Mouse (Mus musculus) CH12.LX (cell line): ENCODE measurements at regions not wholly inside any gene's neighbourhood (a gene's known extent, or its start where the extent isn't known, plus 50 kb on each side); places are given as distances from the start of the nearest gene placed in this dataset.

Experiments used
- DNase-seq: peaks from one replicate; pipeline ENCODE4 v3.0.0-alpha.2; 2013; ENCODE audit errors: extremely low read depth
- H3K27ac ChIP-seq: 2 replicates; pipeline ENCODE4 v1.5.1; 2012; ENCODE audit warnings: low read depth, mild to moderate bottlenecking, control low read depth, moderate library complexity; ENCODE audit not compliant: insufficient read depth
- H3K27me3 ChIP-seq: replicated peaks from 2 replicates; pipeline ENCODE3; 2012; ENCODE audit warnings: inconsistent platforms
- H3K36me3 ChIP-seq, 2 experiments: replicated peaks in 1 of 2; 2 replicates each; pipeline versions ENCODE3 to v1.6.1; 2012; ENCODE audit warnings: inconsistent platforms in 1 of 2, low read length in 1 of 2, mild to moderate bottlenecking in 1 of 2, mixed read lengths in 1 of 2, moderate library complexity in 1 of 2; ENCODE audit not compliant: control insufficient read depth in 1 of 2, insufficient read depth in 1 of 2
- H3K4me1 ChIP-seq, 2 experiments: 2 replicates each; pipeline ENCODE4 v1.6.1; 2012; ENCODE audit warnings: inconsistent platforms in 1 of 2, moderate library complexity in 1 of 2; ENCODE audit not compliant: insufficient read depth in 2 of 2, control insufficient read depth in 1 of 2
- H3K4me2 ChIP-seq: 2 replicates; pipeline ENCODE4 v1.6.1; 2012; ENCODE audit warnings: low read depth, mild to moderate bottlenecking, control low read depth; ENCODE audit not compliant: poor library complexity, insufficient read depth, severe bottlenecking
- H3K4me3 ChIP-seq, 3 experiments: fragments of 150-350 bp in 1 of 3; sonication (generic) in 1 of 3; replicated peaks in 1 of 3; 2 replicates each; pipeline versions ENCODE3 to v1.5.1; 2011 to 2012; ENCODE audit warnings: low read depth in 2 of 3, low read length in 2 of 3, mild to moderate bottlenecking in 2 of 3, moderate library complexity in 2 of 3, control low read depth in 1 of 3, improper control_type of control experiment in 1 of 3, inconsistent platforms in 1 of 3, mixed read lengths in 1 of 3; ENCODE audit not compliant: poor library complexity in 1 of 3
- H3K79me2 ChIP-seq: replicated peaks from 2 replicates; pipeline ENCODE4 v1.6.1; 2012; ENCODE audit warnings: mild to moderate bottlenecking, moderate library complexity; ENCODE audit not compliant: control insufficient read depth, poor library complexity, insufficient read depth, severe bottlenecking; ENCODE audit errors: extremely low read depth
- H3K9ac ChIP-seq: 2 replicates; pipeline ENCODE4 v1.6.1; 2012; ENCODE audit warnings: low read depth, mild to moderate bottlenecking, control low read depth, moderate library complexity; ENCODE audit not compliant: insufficient read depth
- H3K9me3 ChIP-seq: replicated peaks from 2 replicates; pipeline ENCODE3; 2012; ENCODE audit warnings: low read length, inconsistent platforms, mixed read lengths
- CTCF ChIP-seq, 2 experiments: IDR thresholded peaks in 1 of 2; conservative IDR thresholded peaks in 1 of 2; 2 replicates each; pipeline ENCODE4 v1.5.1; 2011 to 2012; ENCODE audit warnings: low read depth in 2 of 2, low read length in 2 of 2, improper control_type of control experiment in 1 of 2, inconsistent platforms in 1 of 2, mild to moderate bottlenecking in 1 of 2, moderate library complexity in 1 of 2
- ELF1 ChIP-seq: IDR thresholded peaks from 2 replicates; pipeline ENCODE4 v1.6.1; 2014; ENCODE audit warnings: low read depth, mild to moderate bottlenecking, inconsistent platforms, low read length, improper control_type of control experiment
- HCFC1 ChIP-seq: IDR thresholded peaks from 2 replicates; pipeline ENCODE4 v1.6.1; 2012; ENCODE audit warnings: low read depth, mild to moderate bottlenecking, inconsistent platforms, low read length, improper control_type of control experiment
- IRF4 ChIP-seq: IDR thresholded peaks from 2 replicates; pipeline ENCODE4 v1.6.1; 2014; ENCODE audit warnings: low read depth, mild to moderate bottlenecking, inconsistent platforms, low read length, improper control_type of control experiment
- JUND ChIP-seq: conservative IDR thresholded peaks from 2 replicates; pipeline ENCODE4 v1.6.1; 2011; ENCODE audit warnings: low read depth, low read length, improper control_type of control experiment
- MEF2A ChIP-seq: IDR thresholded peaks from 2 replicates; pipeline ENCODE4 v1.6.1; 2014; ENCODE audit warnings: low read depth, mild to moderate bottlenecking, inconsistent platforms, low read length, improper control_type of control experiment, borderline replicate concordance
- MXI1 ChIP-seq: IDR thresholded peaks from 2 replicates; pipeline ENCODE4 v1.6.1; 2011; ENCODE audit warnings: mild to moderate bottlenecking, low read depth, low read length, improper control_type of control experiment
- RAD21 ChIP-seq: IDR thresholded peaks from 2 replicates; pipeline ENCODE4 v1.6.1; 2011; ENCODE audit warnings: low read depth, mild to moderate bottlenecking, low read length, improper control_type of control experiment, moderate library complexity
- SMC3 ChIP-seq: IDR thresholded peaks from 2 replicates; pipeline ENCODE4 v1.6.1; 2011; ENCODE audit warnings: low read depth, low read length, improper control_type of control experiment
- UBTF ChIP-seq: IDR thresholded peaks from 2 replicates; pipeline ENCODE4 v1.6.1; 2012; ENCODE audit warnings: low read depth, mild to moderate bottlenecking, inconsistent platforms, low read length, improper control_type of control experiment, moderate library complexity
- ZNF384 ChIP-seq: IDR thresholded peaks from 2 replicates; pipeline ENCODE4 v1.6.1; 2012; ENCODE audit warnings: low read depth, low read length, improper control_type of control experiment, inconsistent platforms
- dilution Hi-C: fragments of 300-500 bp; cut with MboI; formaldehyde crosslinking; loops from 2 replicates; pipeline ENCODE4 v1.14.3; 2020; ENCODE audit warnings: low sequenced_read_pairs; ENCODE audit not compliant: extremely low pct_unique_long_range_greater_than_20kb, extremely low pct_ligation_motif_present
- in situ Hi-C: fragments of 300-500 bp; cut with MboI; formaldehyde crosslinking; loops from 3 replicates; pipeline ENCODE4 v1.14.3; 2019; ENCODE audit warnings: low sequenced_read_pairs, low pct_ligation_motif_present, low pct_unique_long_range_greater_than_20kb, mixed read lengths

DNA sequence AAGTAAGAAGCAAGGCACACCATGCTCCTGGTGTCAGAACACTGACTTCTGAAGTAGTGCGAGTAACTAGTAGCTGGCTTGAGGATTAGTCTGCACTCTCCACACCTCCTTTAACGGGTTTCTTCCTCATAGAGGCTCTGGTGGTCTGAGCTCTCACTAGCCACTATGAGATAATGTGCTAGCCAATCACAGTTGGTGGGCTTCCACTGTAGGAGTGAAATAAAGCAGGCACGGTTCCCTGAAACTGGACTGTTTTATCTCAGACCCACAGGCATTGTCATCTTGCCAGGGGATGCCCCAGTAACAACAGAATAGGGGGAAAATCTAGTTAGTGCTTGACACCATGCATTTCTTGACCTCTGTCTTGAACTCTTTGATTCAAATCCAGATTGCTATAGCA, 118.3 kb downstream of the Nfkbiz start:
- Histone ChIP-seq H3K9ac (no peak overlapping the region), H3K9me3 (no peaks in the 10 kb centered on the region), H3K27me3 (no peaks in the 10 kb centered on the region), H3K4me3 (no peak overlapping the region), H3K4me1 (peaks cover 8 to 11% of the 10 kb centered on the region in 2 experiments; a peak in 3 of 4 replicates), H3K36me3 (no peaks in the 10 kb centered on the region), H3K79me2 (no peaks in the 10 kb centered on the region; the same call in 1 of the 2 replicates), H3K27ac (no peak overlapping the region), H3K4me2 (no peak overlapping the region)
- in situ Hi-C loops (no loop called here), dilution Hi-C loops (no loop called here)
- no peak for DNase-seq
- TF ChIP-seq CTCF (conservative IDR thresholded peaks at IDR 0.05 in 1 of 2, IDR thresholded peaks at IDR 0.05 in 1 of 2; ENCODE audit: low read depth in 2 of 2, low read length in 2 of 2), result no peak
- TF ChIP-seq ELF1, result no peak
- no peak for TF ChIP-seq IRF4
- no peak for TF ChIP-seq UBTF
- TF ChIP-seq JUND, result no peak
- no peak for TF ChIP-seq RAD21
- TF ChIP-seq SMC3, result no peak

DNA sequence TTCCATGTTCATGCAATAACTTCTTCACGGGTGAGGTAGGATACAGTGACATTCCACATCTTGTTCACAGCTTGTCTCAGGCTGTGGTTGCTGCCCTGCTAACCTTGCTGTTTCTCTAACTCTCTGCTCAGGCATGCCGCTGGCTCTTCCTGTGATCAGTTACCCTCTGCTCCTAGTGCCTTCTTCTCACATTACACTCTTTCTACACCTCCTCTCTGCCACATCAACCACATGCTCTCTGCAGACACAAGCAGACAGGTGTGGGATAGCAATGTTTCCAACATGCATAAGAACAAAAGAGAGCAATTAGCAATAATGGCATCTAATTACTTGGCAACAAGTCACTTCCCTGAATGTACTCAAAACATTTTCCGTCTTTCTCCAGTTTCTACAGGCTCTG, 128.7 kb downstream of the Nfkbiz start:
- Histone ChIP-seq H3K4me2 (no peak overlapping the region), H3K36me3 (peaks cover 9 to 36% of the 10 kb centered on the region in 2 experiments), H3K27ac (no peak overlapping the region), H3K4me1 (peaks cover 0 to 11% of the 10 kb centered on the region in 2 experiments; a peak in 2 of 4 replicates), H3K9me3 (no peaks in the 10 kb centered on the region), H3K4me3 (no peak overlapping the region), H3K27me3 (no peaks in the 10 kb centered on the region), H3K9ac (no peak overlapping the region), H3K79me2 (no peaks in the 10 kb centered on the region)
- dilution Hi-C loops (no loop called here), in situ Hi-C loops (no loop called here)
- DNase-seq, result no peak
- TF ChIP-seq MXI1, result no peak
- no peak for TF ChIP-seq MEF2A
- no peak for TF ChIP-seq ZNF384

GRCm38 (mm10) chr16:55706502-55706901, 132.2 kb downstream of the Nfkbiz start:
- dilution Hi-C loops, result no loop called here
- H3K36me3 ChIP-seq, result peaks cover 10 to 24% of the 10 kb centered on the region in 2 experiments
- H3K4me1 ChIP-seq, result peaks cover 0 to 8% of the 10 kb centered on the region in 2 experiments; a peak in 2 of 4 replicates
- no peak overlapping the region for H3K4me2 ChIP-seq
- no peak overlapping the region for H3K4me3 ChIP-seq
- peaks cover 5% of the 10 kb centered on the region for H3K9me3 ChIP-seq
- H3K27me3 ChIP-seq, result no peaks in the 10 kb centered on the region
- H3K79me2 ChIP-seq, result no peaks in the 10 kb centered on the region
- no peak overlapping the region for H3K9ac ChIP-seq
- in situ Hi-C loops, result no loop called here
- no peak for TF ChIP-seq HCFC1
- H3K27ac ChIP-seq, result no peak overlapping the region
- DNase-seq, result no peak
